Mouse (Mus musculus) lung, embryonic 15.5 days (tissue): Measurements from ENCODE around the gene Muc13. TPM values are rescaled to one million over a fixed set of nuclear protein-coding genes. Genes with fewer than 3 reads are reported as not detected.

ENCODE experiments used
- ATAC-seq: fragments of 200-750 bp; cut with Nextera tagmentation; 2 replicates; pipeline ENCODE4 v1.8.0; 2017; ENCODE audit warnings: moderate number of reproducible peaks, borderline replicate concordance; ENCODE audit not compliant: low FRiP score, low TSS enrichment; ENCODE audit errors: extremely low read depth
- H3K27ac ChIP-seq: fragments of 300-500 bp; sonication (generic); 2 replicates; pipeline ENCODE4 v1.5.1; 2015; ENCODE audit warnings: moderate library complexity, mild to moderate bottlenecking, inconsistent platforms
- H3K27me3 ChIP-seq: fragments of 300-500 bp; sonication (generic); 2 replicates; pipeline ENCODE4 v1.6.1; 2015; ENCODE audit warnings: inconsistent platforms
- H3K36me3 ChIP-seq: fragments of 300-500 bp; sonication (generic); 2 replicates; pipeline ENCODE4 v1.6.1; 2015; ENCODE audit warnings: inconsistent platforms
- H3K4me1 ChIP-seq: fragments of 300-500 bp; sonication (generic); 2 replicates; pipeline ENCODE4 v1.6.1; 2015; ENCODE audit warnings: inconsistent platforms
- H3K4me2 ChIP-seq: fragments of 300-500 bp; sonication (generic); 2 replicates; pipeline ENCODE4 v1.6.1; 2015; ENCODE audit warnings: inconsistent platforms, mild to moderate bottlenecking, moderate library complexity
- H3K4me3 ChIP-seq: fragments of 300-500 bp; sonication (generic); 2 replicates; pipeline ENCODE4 v1.5.1; 2015; ENCODE audit warnings: mild to moderate bottlenecking, inconsistent platforms
- H3K9ac ChIP-seq: fragments of 300-500 bp; sonication (generic); 2 replicates; pipeline ENCODE4 v1.6.1; 2015; ENCODE audit warnings: inconsistent platforms
- H3K9me3 ChIP-seq: fragments of 300-500 bp; sonication (generic); 2 replicates; pipeline ENCODE4 v1.6.1; 2016; ENCODE audit warnings: inconsistent platforms
- WGBS: fragments of 180-500 bp; shearing (Covaris S2); methylation state at CpG from one replicate; pipeline ENCODE4 v1.1.7; 2015; 5-methylcytosine and 5-hydroxymethylcytosine counted together
- polyA plus RNA-seq: library from polyadenylated mRNA; unstranded; fragments of >200 nt; fragmentation: Nextera tagmentation; extraction: Ambion mirVana; gene quantifications from 2 replicates; pipeline ENCODE4 v1.2.1, GENCODE M21; 2015

Muc13 gene
- polyA plus RNA-seq, 1 experiment from 2014 or later = 0.11 TPM

DNA sequence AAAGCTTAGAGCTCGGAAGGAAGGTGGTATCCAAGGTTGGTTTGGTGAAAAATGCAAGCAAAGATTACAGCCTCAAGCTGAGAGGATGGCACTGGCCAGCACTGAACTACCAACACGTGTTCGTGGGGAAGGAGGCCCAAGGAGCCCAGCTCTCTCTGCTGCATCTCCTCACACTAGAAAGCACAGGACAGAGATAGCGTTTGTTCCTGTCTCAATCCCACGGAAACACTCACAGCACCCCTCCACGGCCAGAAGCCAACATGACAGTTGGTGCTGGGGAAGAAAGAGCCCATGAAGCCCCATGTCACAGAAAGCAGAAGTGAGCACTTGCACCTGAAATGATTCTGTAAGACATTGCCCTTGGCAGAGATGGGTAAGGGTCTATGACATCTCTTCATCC, 37.4 kb upstream of the Muc13 start:
- WGBS = 53% methylated on average over 6 of the region's 6 CpGs
- no peak for ATAC-seq
- H3K9me3 ChIP-seq = no peaks in the 10 kb centered on the region
- H3K36me3 ChIP-seq = peaks cover 16% of the 10 kb centered on the region
- no peaks in the 10 kb centered on the region for H3K27me3 ChIP-seq
- no peaks in the 10 kb centered on the region for H3K4me1 ChIP-seq
- H3K4me2 ChIP-seq = no peak overlapping the region
- no peak overlapping the region for H3K9ac ChIP-seq
- no peak overlapping the region for H3K4me3 ChIP-seq
- no peak overlapping the region for H3K27ac ChIP-seq

DNA sequence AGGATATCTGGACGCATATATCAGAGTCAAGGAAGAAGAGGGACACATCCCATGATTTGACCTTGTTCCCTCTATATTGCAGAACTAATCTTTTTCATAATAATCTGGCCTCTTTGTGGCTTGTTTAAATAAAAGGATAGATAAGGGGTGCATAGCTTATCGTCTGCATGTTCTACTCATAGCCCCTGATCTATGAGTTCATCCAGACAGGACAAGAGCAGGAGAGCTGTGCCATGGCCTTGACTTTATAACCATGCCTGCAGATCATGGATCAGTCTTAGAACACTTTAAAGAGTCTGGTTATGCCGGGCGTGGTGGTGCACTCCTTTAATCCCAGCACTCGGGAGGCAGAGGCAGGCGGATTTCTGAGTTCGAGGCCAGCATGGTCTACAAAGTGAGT, 34.6 kb upstream of the Muc13 start:
- H3K4me1 ChIP-seq = no peaks in the 10 kb centered on the region
- WGBS = 82% methylated on average over 7 of the region's 7 CpGs
- H3K36me3 ChIP-seq = peaks cover 12% of the 10 kb centered on the region
- H3K9me3 ChIP-seq = no peaks in the 10 kb centered on the region
- H3K27me3 ChIP-seq = no peaks in the 10 kb centered on the region
- H3K4me2 ChIP-seq = no peak overlapping the region
- no peak overlapping the region for H3K9ac ChIP-seq
- H3K27ac ChIP-seq = no peak overlapping the region
- ATAC-seq = no peak
- H3K4me3 ChIP-seq = no peak overlapping the region

DNA sequence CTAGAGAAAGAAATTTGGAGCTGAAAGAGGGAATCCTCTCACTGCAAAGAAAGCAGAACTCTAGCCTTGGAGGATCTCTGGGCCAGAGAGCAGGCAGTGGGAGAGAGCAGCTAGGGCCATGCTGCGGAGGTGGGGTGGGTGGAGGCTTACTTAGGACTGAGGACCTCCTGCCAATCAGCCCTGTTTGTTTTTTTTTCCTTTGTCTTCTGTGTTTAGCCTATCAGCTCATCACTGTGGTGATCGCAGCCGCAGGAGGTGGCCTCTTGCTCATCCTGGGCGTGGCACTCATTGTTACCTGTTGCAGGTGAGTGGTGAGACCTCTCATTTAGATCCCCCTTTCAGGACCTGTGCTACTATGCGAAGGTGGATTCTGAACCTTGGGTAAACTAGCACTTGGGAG, 33.3 kb upstream of the Muc13 start:
- no peaks in the 10 kb centered on the region for H3K27me3 ChIP-seq

DNA sequence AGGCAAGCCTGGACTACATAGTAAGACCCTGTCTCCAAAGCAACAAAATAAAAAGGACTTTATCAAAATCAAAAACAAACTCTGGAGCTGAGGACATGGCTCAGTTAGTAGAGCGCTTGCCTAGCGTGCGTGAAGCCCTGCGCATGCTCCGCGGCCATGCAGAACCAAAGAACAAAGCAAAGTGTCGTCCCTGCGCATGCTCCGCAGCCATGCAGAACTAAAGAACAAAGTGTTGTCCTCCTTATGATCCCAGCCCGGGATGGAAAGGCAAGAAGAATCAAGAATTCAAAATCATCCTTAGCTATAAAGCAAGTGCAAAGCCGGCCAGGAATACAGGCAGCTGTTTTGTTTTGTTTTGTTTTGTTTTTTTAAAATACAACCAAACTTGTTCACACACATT, 32.8 kb upstream of the Muc13 start:
- H3K36me3 ChIP-seq = peaks cover 10% of the 10 kb centered on the region; the same call in 1 of the 2 replicates
- H3K4me2 ChIP-seq = no peak overlapping the region
- WGBS = 78% methylated on average over 11 of the region's 11 CpGs
- H3K27ac ChIP-seq = no peak overlapping the region
- no peak for ATAC-seq
- H3K9ac ChIP-seq = no peak overlapping the region
- no peak overlapping the region for H3K4me3 ChIP-seq
- no peaks in the 10 kb centered on the region for H3K4me1 ChIP-seq
- H3K27me3 ChIP-seq = no peaks in the 10 kb centered on the region
- H3K9me3 ChIP-seq = no peaks in the 10 kb centered on the region

More for the DNA sequence above, 33.3 kb upstream of the Muc13 start:
- ATAC-seq = no peak
- Histone ChIP-seq H3K9ac (no peak overlapping the region), H3K4me1 (no peaks in the 10 kb centered on the region), H3K27ac (no peak overlapping the region), H3K36me3 (peaks cover 10% of the 10 kb centered on the region; the same call in 1 of the 2 replicates), H3K4me3 (no peak overlapping the region), H3K4me2 (no peak overlapping the region), H3K9me3 (no peaks in the 10 kb centered on the region)
- WGBS = 42% methylated on average over 5 of the region's 5 CpGs

DNA sequence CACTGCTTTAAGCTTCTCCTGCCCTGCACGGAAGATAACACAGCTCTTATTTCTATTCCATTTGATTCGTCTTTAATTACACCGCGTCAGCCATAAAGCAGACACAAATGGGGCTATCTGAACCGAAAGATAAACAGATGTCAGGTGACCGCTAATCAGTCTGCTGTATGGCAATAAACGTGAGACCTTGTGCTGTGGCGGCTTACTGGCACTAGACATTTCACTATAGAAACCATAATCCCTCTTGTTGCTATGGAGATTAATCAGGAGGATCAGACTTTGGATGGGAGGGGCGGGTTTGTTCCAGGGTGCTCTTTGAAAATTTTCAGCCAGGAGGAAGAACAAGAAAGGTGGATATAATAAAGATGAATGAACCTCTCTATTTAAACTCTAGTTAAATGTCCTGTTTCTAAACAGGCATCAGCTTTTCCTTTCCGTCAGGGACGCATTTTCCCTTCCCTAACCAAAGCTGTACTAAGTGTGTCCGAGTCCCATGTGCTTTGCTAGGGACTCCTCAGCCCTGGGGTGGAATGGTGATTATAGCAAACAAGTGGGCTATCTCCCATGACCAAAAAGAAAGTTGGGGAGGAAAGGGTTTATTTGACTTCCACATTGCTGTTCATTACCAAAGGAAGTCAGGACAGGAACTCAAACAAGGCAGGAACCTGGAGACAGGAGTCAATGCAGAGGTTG, 29.2 kb upstream of the Muc13 start:
- ATAC-seq = no peak

DNA sequence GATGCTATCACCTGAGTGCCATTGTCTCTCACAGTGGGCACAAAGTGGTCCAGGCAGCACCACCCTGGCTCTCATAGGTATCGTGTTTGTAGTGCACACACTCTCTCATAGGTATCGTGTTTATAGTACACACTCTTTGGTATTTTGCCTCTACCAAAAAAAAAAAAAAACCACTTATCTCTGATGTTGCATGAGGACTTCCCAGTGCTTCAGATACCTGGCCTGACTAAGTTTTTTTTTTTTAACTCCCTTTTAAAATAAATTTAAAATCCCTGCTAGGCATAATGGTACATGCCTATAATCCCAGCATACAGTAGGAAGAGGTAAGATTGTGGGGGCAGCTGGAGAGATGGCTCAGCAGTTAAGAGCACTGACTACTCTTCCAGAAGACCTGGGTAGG, 28.4 kb upstream of the Muc13 start:
- no peaks in the 10 kb centered on the region for H3K9me3 ChIP-seq
- H3K27ac ChIP-seq = no peak overlapping the region
- H3K4me1 ChIP-seq = no peaks in the 10 kb centered on the region
- H3K27me3 ChIP-seq = no peaks in the 10 kb centered on the region
- WGBS = 95% methylated on average over 2 of the region's 2 CpGs
- no peak overlapping the region for H3K4me3 ChIP-seq
- H3K4me2 ChIP-seq = no peak overlapping the region
- no peaks in the 10 kb centered on the region; the same call in 1 of the 2 replicates for H3K36me3 ChIP-seq
- H3K9ac ChIP-seq = no peak overlapping the region
- ATAC-seq = no peak

More for the DNA sequence above, 29.2 kb upstream of the Muc13 start:
- Histone ChIP-seq H3K4me3 (no peak overlapping the region), H3K9me3 (no peaks in the 10 kb centered on the region), H3K9ac (no peak overlapping the region), H3K4me1 (no peaks in the 10 kb centered on the region), H3K27ac (no peak overlapping the region), H3K36me3 (no peaks in the 10 kb centered on the region; the same call in 1 of the 2 replicates), H3K4me2 (no peak overlapping the region), H3K27me3 (no peaks in the 10 kb centered on the region)
- 51% methylated on average over 12 of the region's 12 CpGs for WGBS

DNA sequence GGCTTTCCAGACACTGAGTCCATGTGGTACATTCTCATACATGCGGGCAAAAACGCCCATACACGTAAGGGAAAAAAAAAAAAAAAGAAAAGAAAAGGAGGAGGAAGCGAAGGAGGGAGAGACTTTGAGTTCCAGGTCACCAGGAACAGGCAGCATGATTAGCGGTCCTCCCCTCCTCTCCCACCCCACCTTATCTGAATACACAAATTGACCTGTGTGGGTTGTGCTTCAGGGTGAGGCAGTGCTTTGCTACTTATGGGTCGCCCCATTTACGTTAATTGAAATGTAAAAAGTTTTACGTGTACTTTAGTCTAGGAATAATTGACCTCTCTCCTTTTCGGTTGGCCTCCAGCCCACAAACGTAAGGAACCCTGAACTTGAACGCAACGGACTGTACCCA, 27.5 kb upstream of the Muc13 start:
- no peak for ATAC-seq
- 82% methylated on average over 12 of the region's 12 CpGs for WGBS

DNA sequence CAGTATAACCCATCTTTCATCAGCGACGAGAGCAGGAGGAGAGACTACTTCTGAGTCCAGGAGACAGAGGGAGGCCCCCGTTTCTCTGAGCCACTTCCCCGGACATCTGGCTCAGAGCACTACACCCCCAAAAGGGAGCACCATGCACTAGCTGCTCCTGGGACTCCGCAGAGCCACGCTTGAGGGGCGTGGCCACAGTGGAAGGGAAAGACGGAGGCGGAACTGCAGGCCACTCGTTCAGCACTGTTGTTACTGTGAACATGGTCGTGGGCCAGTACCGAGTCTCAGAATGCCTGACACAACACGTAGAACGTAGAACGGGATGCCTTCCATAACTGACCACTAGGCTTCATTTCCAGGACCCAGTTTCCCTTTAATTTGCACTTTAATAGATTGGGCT, 27.1 kb upstream of the Muc13 start:
- no peak overlapping the region for H3K4me3 ChIP-seq
- no peak for ATAC-seq
- no peak overlapping the region for H3K27ac ChIP-seq
- H3K27me3 ChIP-seq = no peaks in the 10 kb centered on the region
- H3K4me1 ChIP-seq = no peaks in the 10 kb centered on the region
- 63% methylated on average over 15 of the region's 15 CpGs for WGBS
- H3K4me2 ChIP-seq = no peak overlapping the region
- no peak overlapping the region for H3K9ac ChIP-seq
- H3K9me3 ChIP-seq = no peaks in the 10 kb centered on the region
- no peaks in the 10 kb centered on the region; the same call in 1 of the 2 replicates for H3K36me3 ChIP-seq

More for the DNA sequence above, 27.5 kb upstream of the Muc13 start:
- no peak overlapping the region for H3K4me3 ChIP-seq
- H3K9me3 ChIP-seq = no peaks in the 10 kb centered on the region
- H3K27ac ChIP-seq = no peak overlapping the region
- no peaks in the 10 kb centered on the region; the same call in 1 of the 2 replicates for H3K36me3 ChIP-seq
- H3K4me2 ChIP-seq = no peak overlapping the region
- H3K9ac ChIP-seq = no peak overlapping the region
- H3K27me3 ChIP-seq = no peaks in the 10 kb centered on the region
- no peaks in the 10 kb centered on the region for H3K4me1 ChIP-seq

DNA sequence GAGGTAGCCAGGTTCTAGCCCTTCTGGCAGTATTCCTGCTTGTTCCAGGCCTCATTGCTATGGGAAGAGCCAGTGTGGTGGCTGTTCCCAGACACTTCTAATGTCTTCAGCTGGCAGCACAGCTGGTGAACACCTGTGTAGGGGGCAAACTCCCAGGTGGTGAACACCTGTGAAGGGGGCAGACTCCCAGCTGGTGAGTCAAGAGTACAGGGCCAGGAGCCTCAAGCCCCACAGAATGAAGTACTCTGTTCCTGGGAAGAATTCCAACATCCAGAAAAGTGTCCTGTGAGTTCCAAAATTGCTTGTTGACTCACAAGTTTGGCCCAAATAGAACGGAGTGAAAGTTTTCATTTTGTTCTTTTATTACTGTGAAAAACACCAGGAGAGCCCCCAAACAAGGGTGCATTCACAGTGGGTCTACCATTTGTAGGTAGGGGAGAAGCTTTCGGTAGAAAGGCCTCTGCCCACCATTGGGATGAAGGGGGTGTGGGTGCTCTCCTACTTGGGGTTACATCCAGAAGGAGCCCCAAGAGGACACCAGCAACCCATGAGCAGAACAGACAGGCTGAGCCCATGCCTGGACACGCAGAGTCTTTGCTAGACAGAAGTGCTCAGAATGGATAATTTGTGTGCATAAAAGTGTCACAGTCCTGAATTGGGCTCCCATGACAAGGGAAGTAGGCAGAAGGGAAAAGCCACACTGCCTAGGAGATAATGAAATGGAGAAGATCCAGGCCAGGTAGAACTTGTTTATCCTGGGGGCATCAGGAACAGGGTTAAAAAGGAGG, 25.2 kb upstream of the Muc13 start:
- ATAC-seq = no peak
- Histone ChIP-seq H3K4me2 (no peak overlapping the region), H3K27me3 (no peaks in the 10 kb centered on the region), H3K36me3 (no peaks in the 10 kb centered on the region; the same call in 1 of the 2 replicates), H3K9me3 (no peaks in the 10 kb centered on the region), H3K9ac (no peak overlapping the region), H3K4me3 (no peak overlapping the region), H3K27ac (no peak overlapping the region), H3K4me1 (no peaks in the 10 kb centered on the region)
- WGBS = 87% methylated on average over 3 of the region's 3 CpGs

DNA sequence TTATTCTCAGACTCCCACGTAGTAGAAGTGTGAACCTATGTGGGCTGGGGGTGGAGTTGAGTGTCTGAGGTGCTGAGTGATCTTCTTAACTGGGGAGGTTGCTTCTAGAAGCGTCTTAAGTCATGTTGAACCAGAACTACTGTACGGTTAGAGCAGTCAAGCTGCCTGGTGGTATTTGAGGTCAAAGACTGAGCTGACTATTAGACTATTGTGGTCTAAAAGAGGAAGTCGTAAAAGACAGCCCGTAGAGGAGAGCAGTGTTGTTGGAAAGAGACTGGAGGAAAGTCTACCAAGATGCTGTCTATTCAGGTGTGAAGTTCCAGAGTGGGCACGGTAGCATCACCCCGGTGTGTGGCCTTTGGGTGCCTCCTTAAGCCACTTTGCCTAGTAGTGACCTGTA, 24.0 kb upstream of the Muc13 start:
- no peaks in the 10 kb centered on the region for H3K27me3 ChIP-seq
- H3K4me1 ChIP-seq = 0 out of 2 replicates have a peak, but pooled peaks cover 3% of the 10 kb centered on the region
- H3K27ac ChIP-seq = no peak overlapping the region
- H3K4me2 ChIP-seq = no peak overlapping the region
- no peak overlapping the region for H3K4me3 ChIP-seq
- no peak overlapping the region for H3K9ac ChIP-seq
- H3K36me3 ChIP-seq = no peaks in the 10 kb centered on the region; the same call in 1 of the 2 replicates
- 69% methylated on average over 7 of the region's 7 CpGs for WGBS
- H3K9me3 ChIP-seq = no peaks in the 10 kb centered on the region
- ATAC-seq = no peak

DNA sequence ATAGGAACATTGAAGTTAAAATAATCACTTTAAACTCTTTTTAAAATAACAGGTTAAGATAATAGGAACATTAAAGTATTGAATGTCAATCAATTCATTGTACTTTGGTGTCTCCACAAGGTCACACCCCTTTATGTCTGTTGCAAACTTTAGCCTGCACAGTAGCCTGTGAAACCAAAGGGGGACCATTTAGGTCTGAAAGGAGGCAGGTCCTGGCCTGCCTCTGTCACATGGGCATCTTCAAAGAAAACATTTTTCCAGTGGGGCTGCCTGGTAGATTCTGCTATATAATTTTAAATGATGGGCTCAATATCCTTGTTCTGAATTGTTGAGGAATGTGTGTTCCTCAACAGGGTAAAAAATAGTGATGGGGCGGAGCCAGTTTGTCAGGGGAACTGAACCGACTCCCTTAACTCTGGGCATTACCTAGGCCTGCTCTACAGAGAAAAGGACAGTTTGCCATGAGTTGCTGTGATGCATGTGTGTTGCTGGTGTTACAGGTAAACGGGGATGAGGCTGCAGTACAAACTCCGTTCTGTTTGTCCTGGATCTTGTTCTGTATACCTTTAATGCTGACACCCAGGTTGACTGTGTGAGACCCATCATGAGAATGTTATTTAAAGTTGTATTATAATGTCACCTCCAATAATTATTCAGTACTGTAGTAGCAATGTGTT, 22.9 kb upstream of the Muc13 start:
- no peaks in the 10 kb centered on the region; the same call in 1 of the 2 replicates for H3K36me3 ChIP-seq
- H3K9ac ChIP-seq = no peak overlapping the region
- 0 out of 2 replicates have a peak, but pooled peaks cover 3% of the 10 kb centered on the region for H3K4me1 ChIP-seq
- H3K9me3 ChIP-seq = no peaks in the 10 kb centered on the region
- no peaks in the 10 kb centered on the region for H3K27me3 ChIP-seq
- no peak overlapping the region for H3K27ac ChIP-seq
- H3K4me3 ChIP-seq = no peak overlapping the region
- H3K4me2 ChIP-seq = no peak overlapping the region
- ATAC-seq = no peak
- 87% methylated on average over 4 of the region's 4 CpGs for WGBS

DNA sequence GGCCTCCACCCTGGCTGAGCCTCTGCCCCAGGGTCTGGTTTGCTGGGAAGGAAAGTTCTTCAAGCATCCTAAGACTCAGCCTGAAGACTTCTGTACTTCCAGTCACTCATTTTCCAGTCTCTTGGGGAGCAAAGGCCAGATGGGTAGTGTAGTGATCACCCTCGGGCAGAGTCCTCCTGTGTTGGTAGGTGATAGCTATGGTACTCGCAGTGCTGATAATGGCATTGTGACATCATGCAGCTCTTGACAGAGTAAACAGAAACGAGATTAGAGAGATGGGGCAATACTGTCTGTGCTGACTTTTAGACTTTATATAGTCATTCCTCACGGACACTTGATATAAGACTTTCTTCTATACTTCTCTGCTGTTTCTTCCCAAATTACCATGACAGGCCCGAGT, 21.0 kb upstream of the Muc13 start:
- ATAC-seq = no peak
- Histone ChIP-seq H3K9ac (no peak overlapping the region), H3K27me3 (no peaks in the 10 kb centered on the region), H3K4me1 (0 out of 2 replicates have a peak, but pooled peaks cover 3% of the 10 kb centered on the region), H3K36me3 (no peaks in the 10 kb centered on the region), H3K4me3 (no peak overlapping the region), H3K9me3 (no peaks in the 10 kb centered on the region), H3K4me2 (no peak overlapping the region), H3K27ac (no peak overlapping the region)
- 72% methylated on average over 5 of the region's 5 CpGs for WGBS
